ENCODE assay signal across 25 mouse cellular contexts in the genomic region with DNA sequence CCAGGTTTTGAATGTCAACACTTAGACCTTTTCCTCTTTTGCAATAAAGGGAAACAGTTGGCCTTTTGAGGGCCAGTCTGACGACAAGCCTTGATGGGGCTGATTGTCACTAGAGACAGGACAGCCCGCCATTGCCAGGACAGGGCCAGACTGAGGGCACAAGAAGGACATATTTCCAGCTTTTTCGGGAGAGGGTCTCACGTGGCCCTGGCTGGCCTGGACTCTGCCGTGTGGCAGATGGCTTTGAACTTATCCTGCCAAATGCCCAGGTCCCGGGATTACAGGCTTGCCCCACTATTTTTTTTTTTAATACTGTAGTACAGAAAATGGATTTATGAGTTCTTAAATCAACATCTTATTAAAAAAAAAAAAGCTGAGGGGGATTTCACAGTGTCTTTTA. TPM values are rescaled to one million over a fixed set of nuclear protein-coding genes. Genes with fewer than 3 reads are reported as not detected.
DNase-seq lines count a peak whose midpoint lies in the region; ATAC-seq and TF ChIP-seq lines count a peak whose summit lies in the region.
"Had no signal": no experiment of that assay in that cellular context is flagged by ENCODE, and none has a peak within 500 bp of the region (broad histone marks: within the 10 kb centered on the region; RNA-seq: fewer than 3 reads in every experiment).

No protein-coding gene starts in this region.

- DNase-seq in cerebellum, adult 2 months = peak; percentile 47 to 67
- peak; percentile 67 to 80 for DNase-seq in cerebellum, postnatal 10 days
- no peak for DNase-seq in cerebellum, postnatal 36 days
- peak; percentile 42 for DNase-seq in lung, postnatal 36 days
- DNase-seq in lung, adult 18-20 months = no peak
- peak; percentile 55 to 71 for DNase-seq in cerebellum, postnatal 14 days
- DNase-seq in adipocyte (ENCODE audit: low spot score) = no peak
- DNase-seq: adrenal gland, adult 8-10 months; adrenal gland, postnatal 25 days; gastrocnemius, postnatal 10 days; gastrocnemius, postnatal 36 days; heart, adult 2 months; heart, postnatal 14 days; heart, postnatal 4 days; kidney, adult 2 months had no signal

- H3K27ac ChIP-seq in cerebellum, adult 2 months (ENCODE audit: insufficient read depth, low read length) = no peak overlapping the region
- H3K27ac ChIP-seq: forebrain, embryonic 10.5 days; forebrain, embryonic 13.5 days; heart, adult 2 months; heart, embryonic 10.5 days; heart, embryonic 13.5 days; hindbrain, embryonic 15.5 days had no signal

- H3K27me3 ChIP-seq in cerebellum, adult 2 months (ENCODE audit: control insufficient read depth, insufficient read depth, low read length) = no peaks in the 10 kb centered on the region
- H3K27me3 ChIP-seq: forebrain, embryonic 13.5 days; heart, embryonic 13.5 days; hindbrain, embryonic 15.5 days had no signal

- 9% methylated on average over 6 of the region's 6 CpGs for WGBS in cerebellum, adult 2 months

- ATAC-seq in cerebellum, adult (ENCODE audit: insufficient number of reproducible peaks, low FRiP score, low TSS enrichment) = no peak
- ATAC-seq: CD4-positive, CD25-positive, alpha-beta regulatory T cell, adult 4 months; forebrain, embryonic 13.5 days; forebrain, embryonic 16.5 days; intestine, postnatal 0 days had no signal

- no peak for TF ChIP-seq CTCF in cerebellum, adult 2 months (IDR thresholded peaks at IDR 0.05; ENCODE audit: borderline replicate concordance, insufficient read depth, low read depth, low read length)

- peaks cover 39% of the 10 kb centered on the region for H3K4me1 ChIP-seq in cerebellum, adult 2 months (ENCODE audit: control insufficient read depth, insufficient read depth, low read length)

- no peak for TF ChIP-seq POLR2A in cerebellum, adult 2 months (IDR thresholded peaks at IDR 0.05; ENCODE audit: borderline replicate concordance, insufficient read depth, low read length)

- no peak overlapping the region for H3K4me3 ChIP-seq in cerebellum, adult 2 months (replicated peaks; ENCODE audit: insufficient read depth, low read depth, low read length)
- H3K4me3 ChIP-seq: forebrain, embryonic 10.5 days; forebrain, embryonic 13.5 days; heart, adult 2 months; heart, embryonic 10.5 days; heart, embryonic 13.5 days; hindbrain, embryonic 15.5 days had no signal

RNA-seq across cellular contexts. Expression of gene St6galnac4, which starts 4.4 kb away (rescaled TPM):
- 91.4 and 101 TPM in 2 replicates for polyA plus RNA-seq in cerebellum, adult 2 months (2012; rRNA removed)

RNA-seq across cellular contexts. Expression of gene St6galnac6, which starts 8.3 kb away (rescaled TPM):
- polyA plus RNA-seq in cerebellum, adult 2 months (2012; rRNA removed) = 89.5 TPM in 2 replicates

RNA-seq across cellular contexts. Expression of gene 9430097D07Rik, which starts 15.8 kb away (rescaled TPM):
- 0.59 and 0.60 TPM in 2 replicates for polyA plus RNA-seq in cerebellum, adult 2 months (2012; rRNA removed)
- polyA plus RNA-seq: CD4-positive, CD25-positive, alpha-beta regulatory T cell, adult 4 months; heart, adult 2 months; heart, embryonic 16.5 days; kidney, adult 2 months had no signal

RNA-seq across cellular contexts. Expression of gene Pip5kl1, which starts 16.7 kb away (rescaled TPM):
- polyA plus RNA-seq in cerebellum, adult 2 months (2012; rRNA removed) = 25.2 and 28.4 TPM in 2 replicates
- polyA plus RNA-seq: CD4-positive, CD25-positive, alpha-beta regulatory T cell, adult 4 months; heart, embryonic 13.5 days; intestine, postnatal 0 days; kidney, adult 2 months had no signal

RNA-seq across cellular contexts. Expression of gene Dpm2, which starts 20.6 kb away (rescaled TPM):
- 131 and 137 TPM in 2 replicates for polyA plus RNA-seq in cerebellum, adult 2 months (2012; rRNA removed)

Comparison
In these comparisons a context has a peak if more than half of its experiments do, and no peak if none do; other contexts are left out.
1. DNase-seq: peak in cerebellum, adult 2 months (2 of 2), cerebellum, postnatal 10 days (2 of 2), lung, postnatal 36 days (single experiment) and cerebellum, postnatal 14 days (2 of 2); none in cerebellum, postnatal 36 days (0 of 2), lung, adult 18-20 months (0 of 2) and adipocyte (single experiment).